Mouse (Mus musculus) heart, adult 2 months (tissue): ENCODE results near the gene Lgals9.

ENCODE experiments used
- CTCF ChIP-seq: fragments of 200-600 bp; IDR thresholded peaks from 2 replicates; pipeline ENCODE4 v1.8.1; 2022; ENCODE audit warnings: antibody characterized with exemption, mild to moderate bottlenecking, moderate library complexity
- EP300 ChIP-seq: fragments of 200-500 bp; IDR thresholded peaks from 2 replicates; pipeline ENCODE4 v1.6.1; 2011; ENCODE audit warnings: low read depth, low read length, control low read depth; ENCODE audit not compliant: insufficient read depth
- POLR2A ChIP-seq: fragments of 200-500 bp; IDR thresholded peaks from 2 replicates; pipeline ENCODE4 v1.6.1; 2011; ENCODE audit warnings: mild to moderate bottlenecking, low read depth, low read length, control low read depth; ENCODE audit not compliant: insufficient read depth

- no peak for TF ChIP-seq CTCF
- TF ChIP-seq POLR2A: 0 out of 2 replicates have a peak, but pooled peaks have one; percentile 12
- 0 out of 2 replicates have a peak, but pooled peaks have one; percentile 53 for TF ChIP-seq EP300
Observed at GRCm38 (mm10) chr11:79003053-79003768, 18.5 kb upstream of the Lgals9 start.
